Mouse (Mus musculus) WW6 (cell line): ENCODE measurements around the gene Zfp467.
A peak's percentile ranks its signal among the peaks of the same experiment; 100 is the strongest.

Experiments
- DNase-seq: peaks from one replicate; pipeline ENCODE4 v3.0.0-alpha.2; 2013; ENCODE audit warnings: low read depth, low spot score

The Zfp467 gene

DNA sequence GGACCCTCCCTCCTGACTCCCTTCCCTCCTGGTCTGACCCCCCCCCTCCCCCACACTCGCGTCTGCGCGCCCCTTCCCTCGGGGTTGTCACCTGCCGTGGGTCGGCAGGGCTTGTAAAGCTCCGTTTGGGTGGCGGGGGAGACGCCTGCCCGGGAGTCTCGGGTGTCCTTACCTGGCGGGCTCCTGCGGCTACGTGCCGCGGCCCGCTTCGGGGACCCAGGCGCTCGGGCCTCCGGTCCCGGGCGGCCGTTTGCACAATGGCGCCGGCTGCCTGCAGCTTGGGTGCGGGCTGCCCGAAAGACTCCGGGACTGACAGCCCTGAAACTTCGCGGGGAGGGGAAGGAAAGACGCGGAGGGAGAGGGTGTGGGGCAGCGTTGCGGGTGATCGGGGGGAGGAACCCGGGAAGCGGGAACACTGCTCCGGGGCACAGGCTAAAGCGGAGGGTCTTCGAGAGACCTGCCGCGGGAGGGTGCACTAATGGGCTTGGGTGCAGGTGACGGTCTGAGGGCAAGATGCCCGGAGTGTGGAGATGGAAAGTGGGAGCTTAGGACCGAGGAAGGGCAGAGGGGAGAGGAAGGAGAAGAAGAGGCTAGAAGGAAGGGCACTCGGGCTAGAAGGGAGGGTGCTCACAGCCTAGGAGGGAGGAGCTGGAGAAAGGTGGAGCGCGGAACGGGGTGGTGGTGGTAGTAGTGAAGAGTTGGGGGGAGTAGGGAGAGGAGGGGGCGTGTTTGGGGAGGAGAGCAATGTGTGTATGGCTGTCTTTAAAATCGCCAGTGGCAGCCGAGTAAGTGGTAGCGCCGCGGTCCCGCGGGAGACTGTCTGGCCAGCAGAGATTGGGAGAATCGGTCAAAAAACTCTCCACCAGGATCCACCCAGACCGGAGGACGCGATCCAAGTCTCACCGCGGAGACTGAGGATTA, at the start of gene Zfp467:
Gene Zfp467, minus strand, starts transcription at position 645 of the 921 bp plus-strand sequence.
- peak; percentile 39 for DNase-seq

DNA sequence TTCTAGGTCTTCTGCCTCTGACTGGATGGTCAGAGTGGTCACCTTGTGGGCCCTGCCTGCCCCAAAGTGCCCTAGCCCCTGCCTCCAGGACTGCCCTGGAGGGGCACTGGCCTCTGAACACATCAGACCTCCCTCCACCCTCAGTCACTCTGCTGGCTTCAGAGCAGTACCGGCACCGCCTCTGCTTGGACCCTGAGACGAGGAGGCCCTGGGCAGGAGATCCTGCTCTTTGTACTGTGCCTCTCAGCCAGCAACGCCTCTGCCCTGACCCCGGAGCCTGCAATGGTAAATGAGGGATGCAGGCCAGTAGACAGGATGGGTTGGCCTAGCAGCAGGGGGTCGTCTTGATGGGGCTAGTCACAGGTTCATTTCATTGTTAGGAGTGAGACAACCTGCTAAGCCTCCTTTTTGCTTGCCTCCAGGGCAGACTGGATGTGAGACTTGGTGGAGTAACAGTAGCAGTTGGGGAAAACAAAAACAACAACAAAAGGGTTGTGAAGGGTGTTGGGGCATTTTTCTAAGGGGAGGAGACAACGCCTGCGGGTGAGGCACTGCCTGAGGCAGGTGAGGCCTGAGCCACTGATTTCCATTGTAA, 47.6 kb upstream of the Zfp467 start:
- DNase-seq: peak; percentile 54

DNA sequence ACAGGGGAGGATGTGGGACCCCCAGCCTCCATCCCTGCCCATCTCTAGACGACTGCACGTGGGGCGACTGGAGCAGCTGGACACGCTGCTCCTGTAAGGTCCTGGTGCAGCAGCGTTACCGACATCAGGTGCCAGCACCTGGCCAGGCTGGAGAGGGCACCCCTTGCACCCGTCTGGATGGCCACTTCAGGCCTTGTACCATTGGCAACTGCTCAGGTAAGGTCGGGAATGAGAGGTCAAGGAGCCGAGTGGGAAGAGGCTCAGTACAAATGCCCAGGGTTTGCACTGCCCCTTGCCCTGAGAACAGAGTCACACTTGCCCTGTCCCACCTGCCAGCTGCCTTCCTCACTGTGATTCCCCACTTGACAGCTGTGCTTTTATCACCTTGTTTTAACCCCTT, 45.7 kb upstream of the Zfp467 start:
- DNase-seq: no peak

DNA sequence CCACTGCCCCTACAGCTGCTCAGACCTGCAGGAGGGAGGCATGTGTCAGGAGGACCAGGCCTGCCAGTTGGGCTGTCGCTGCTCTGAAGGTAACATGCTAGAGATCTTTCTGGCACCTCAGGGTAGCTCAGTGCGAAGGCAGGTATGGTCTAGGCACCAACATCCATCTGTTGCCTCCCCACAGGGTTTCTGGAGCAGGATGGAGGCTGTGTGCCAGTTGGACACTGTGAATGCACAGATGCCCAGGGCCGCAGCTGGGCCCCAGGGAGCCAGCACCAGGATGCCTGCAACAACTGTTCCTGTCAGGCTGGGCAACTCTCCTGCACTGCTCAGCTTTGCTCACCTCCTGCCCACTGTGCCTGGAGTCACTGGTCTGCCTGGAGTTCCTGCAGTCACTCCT, 44.1 kb upstream of the Zfp467 start:
- DNase-seq: no peak

DNA sequence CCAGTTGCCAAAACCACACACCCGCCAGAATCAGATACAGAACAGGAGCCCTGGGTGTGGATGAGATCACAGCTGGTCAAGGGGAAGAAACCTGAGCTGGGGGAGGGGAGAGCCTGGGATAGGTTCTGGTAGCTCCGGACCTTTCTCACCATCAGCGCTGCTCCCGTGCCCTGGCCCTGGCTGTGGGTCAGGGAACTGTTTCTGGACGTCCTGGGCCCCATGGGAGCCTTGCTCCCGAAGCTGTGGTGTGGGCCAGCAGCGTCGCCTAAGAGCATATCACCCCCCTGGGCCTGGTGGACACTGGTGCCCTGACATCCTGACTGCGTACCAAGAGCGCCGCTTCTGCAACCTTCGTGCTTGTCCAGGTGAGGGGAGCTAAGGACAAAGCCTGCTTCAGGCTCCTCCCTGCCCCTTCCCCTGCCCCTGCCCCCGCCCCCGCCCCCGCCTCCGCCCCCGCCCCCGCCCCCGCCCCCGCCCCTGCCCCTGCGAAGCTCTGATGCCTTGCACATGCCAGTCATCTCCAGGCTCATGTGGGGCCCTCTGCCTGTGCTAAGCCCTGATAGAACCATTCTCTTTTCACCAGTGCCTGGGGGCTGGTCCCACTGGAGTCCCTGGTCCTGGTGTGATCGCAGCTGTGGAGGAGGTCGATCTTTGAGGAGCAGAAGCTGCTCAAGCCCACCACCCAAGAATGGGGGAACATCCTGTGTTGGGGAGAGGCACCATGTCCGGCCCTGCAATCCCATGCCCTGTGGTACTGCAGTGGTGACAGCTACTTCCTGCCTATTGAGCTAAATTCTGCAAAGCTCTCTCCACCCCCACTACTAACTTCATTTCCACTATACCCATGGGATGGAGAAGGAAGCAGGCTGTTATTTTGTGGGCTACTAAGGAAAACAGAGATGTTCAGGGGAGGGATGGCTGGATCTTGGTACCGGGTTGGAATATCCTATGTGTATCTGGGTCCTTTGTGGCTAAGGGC, 42.4 kb upstream of the Zfp467 start:
- no peak for DNase-seq

DNA sequence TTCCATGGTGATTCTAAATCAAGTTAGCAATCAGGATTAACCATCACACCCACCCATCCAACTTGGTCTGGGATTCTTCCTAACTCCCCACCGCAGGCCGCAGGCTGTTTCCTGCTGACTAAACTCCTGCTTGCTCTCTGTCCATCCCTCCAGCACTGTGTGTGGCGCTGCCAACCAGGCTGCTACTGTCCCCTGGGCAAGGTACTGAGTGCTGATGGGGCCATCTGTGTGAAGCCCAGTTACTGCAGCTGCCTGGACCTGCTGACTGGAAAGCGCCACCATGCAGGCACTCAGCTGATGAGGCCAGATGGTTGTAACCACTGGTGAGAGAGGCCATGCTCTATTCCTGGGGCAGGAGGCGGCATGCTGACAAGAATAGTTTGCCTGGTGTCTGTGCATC, 36.9 kb upstream of the Zfp467 start:
- DNase-seq: no peak

DNA sequence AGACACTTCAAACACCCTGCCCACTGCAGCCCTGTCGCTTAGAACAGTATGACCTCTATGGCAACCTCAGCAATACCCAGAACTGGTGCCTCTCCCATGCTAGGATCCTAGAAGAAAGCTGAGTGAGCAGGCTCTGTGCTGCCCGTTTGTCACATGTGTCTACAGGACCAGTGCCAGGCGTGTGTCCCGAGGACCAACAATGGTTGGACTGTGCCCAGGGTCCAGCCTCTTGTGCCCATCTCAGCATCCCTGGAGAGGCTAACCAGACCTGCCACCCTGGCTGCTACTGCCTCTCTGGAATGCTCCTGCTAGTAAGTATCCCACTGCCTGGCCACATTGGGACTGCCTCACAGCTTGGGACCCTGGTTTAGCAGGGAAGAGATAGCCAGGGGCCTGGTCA, 32.8 kb upstream of the Zfp467 start:
- DNase-seq: no peak

DNA sequence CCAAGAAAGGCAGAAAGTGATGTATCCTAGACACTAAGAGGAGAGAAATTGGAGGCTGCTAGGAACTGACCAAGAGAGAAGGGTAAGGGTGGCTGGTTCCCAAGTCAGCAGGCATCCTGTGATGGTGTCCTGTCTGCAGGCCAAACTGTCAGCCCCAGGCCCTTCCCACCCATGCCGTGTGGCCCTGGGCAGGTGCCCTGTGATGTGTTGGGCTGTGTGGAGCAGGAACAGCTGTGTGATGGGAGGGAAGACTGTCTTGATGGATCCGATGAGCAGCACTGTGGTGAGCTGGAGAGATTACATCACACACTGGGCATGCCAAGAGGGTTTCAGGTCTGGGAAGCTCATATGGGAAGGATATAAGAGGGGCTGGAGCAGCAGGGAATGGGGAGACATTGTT, 25.1 kb upstream of the Zfp467 start:
- no peak for DNase-seq

DNA sequence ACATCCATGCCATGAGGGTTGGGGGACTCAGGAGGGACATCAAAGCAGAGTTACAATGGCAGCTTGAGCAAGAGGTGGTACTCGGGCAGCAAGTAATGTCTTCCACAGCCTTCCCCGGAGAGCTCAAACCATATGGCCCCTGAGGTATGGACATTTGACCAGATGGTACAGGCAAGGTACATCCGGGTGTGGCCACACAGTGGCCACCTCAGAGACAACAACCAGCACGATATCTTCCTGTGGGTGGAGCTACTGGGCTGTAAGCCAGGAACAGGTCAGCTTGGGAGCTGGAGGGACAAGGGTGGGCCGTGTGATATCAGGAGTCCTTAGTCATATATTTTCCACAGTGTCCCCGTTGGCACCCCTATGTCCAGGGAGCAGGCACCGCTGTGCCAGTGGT, 21.9 kb upstream of the Zfp467 start:
- DNase-seq: no peak

DNA sequence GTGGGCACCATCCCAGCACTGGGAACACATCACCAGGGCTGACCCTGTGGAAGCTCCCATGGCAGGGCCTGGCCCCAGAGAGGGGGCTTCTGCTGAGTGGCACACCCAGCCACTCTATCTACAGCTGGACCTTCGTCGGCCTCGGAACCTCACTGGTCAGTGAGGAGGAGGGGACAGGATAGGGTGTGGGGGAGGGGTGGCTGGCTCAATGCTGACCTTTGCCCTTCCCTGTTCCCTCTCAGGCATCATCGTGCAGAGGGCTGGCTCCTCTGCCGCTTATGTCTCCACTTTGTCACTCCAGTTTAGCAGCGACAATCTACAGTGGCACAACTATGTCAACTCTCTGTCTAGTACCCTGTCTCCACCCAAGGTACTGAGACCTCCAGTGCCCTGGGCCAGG, 21.1 kb upstream of the Zfp467 start:
- DNase-seq: no peak

DNA sequence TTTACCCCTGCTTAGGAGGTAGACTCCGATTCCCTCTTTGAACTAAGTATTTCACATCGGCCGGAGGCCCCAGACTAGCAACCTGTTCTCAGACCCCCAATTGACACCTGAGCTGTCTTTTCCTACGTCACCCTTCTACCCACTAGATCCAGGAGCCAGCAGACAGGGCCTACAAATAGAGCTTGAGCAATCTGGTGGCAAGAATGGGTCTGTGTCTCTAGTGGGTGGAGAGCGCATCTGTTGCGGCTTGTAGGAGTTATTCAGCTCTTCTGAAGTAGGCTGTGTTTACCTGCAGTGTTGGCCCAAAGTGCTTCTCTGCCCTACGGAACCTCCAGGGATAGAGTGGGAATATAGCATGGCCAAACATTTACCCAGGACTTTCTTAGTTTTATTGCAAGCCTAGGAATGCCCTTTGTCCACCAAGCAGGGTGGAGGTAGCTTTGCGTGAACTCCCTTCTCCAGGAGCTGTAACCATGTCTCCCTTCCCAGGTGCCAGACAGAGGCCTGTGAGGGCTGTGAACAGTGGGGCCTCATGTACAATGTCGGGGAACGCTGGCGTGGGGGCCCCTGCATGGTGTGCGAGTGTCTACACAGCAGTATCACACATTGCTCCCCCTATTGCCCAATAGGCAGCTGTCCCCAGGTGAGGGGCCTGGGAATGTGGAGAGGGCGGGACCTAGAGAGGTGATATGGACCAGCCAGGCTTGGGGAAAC, 19.5 kb upstream of the Zfp467 start:
- DNase-seq: no peak

DNA sequence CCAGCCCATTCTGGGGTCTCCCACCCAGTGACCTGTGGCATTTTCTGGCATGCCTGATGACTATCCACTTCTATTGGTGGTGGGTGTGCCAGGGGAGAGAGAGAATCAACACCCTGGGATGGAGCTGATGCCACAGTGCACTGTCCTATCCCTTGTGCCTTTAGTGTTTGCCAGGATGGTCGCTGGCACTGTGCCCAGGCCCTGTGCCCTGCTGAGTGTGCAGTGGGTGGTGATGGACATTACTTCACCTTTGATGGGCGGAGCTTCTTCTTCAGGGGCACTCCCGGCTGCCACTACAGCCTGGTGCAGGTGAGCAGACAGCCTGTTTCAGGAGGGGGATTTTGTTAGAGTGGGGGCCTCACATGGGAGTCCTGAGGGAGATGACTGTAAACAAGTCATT, 7.1 kb upstream of the Zfp467 start:
- DNase-seq: no peak

DNA sequence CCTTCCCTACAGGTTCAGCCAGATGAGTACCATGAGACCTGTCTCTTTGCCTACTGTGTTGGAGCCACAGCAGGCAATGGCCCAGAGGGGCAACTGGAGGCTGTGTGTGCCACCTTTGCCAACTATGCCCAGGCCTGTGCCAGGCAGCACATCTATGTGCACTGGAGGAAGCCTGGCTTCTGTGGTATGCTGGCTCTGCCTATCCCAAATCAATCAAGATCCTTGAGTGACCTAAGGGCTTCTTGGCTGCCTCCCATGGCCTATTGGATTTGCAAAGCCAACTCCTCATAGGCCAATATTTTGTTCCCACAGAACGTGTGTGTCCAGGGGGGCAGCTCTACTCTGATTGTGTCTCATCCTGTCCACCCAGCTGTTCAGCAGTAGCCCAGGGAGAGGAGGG, 6.5 kb upstream of the Zfp467 start:
- no peak for DNase-seq

DNA sequence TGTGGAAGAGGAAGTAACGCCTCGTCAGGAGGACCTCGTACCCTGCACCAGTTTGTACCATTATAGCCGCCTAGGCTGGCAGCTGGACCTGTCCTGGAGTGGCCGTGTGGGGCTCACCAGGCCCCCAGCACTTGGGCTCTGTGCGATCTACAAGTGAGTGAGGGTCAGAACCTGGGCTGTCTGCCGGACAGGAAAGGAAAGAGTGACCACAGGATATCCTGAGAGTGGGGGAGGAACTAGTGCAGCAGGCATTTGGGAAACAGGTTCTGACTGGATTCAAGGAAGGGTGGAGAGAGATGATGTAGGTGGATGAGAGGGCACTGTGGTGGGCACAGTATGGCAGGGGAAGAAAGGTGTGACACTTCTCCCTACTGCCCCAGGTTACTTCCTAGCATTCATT, 2.9 kb upstream of the Zfp467 start:
- DNase-seq: no peak

DNA sequence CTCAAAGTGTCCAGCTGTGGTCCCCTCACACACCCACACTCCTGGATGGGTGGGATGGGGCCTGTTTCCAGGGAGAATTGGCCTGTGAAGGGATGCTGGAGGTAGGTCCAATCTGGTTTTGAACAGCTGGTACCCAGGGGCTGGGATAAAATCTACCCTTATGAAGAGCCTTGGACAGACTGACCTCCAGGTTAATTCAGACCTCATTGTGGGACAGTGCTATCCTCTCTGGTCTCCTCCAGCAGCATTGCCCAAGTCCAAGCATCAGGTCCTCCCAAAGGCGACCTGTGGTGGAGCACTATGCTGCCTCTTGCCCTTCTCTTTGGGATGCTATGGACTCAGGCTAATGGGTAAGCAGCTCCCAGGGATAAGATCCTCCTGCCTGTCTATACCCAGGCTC, 2.3 kb upstream of the Zfp467 start, which contains the start of gene Sspo:
Gene Sspo, plus strand, starts transcription at position 301 of the 400 bp plus-strand sequence.
- no peak for DNase-seq

DNA sequence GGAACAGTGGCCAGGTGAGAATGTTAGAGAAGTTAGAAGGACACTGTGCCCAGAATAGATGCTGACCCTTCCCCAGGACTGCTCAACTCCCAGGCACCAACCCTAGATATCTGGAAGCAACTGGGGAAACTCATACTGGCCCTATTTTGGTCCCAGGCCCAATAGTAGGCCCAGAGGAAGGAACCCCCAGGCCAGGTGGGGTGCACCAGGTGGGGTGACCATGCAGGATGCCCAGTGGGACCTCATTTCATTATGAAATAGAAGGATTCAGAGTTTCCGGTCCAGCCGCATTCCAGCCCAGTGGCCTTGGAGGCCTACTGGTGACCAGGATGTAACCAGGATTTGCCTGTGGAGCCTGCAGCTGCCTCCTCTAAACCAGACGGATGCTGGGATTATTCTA, 1.3 kb upstream of the Zfp467 start:
- no peak for DNase-seq

DNA sequence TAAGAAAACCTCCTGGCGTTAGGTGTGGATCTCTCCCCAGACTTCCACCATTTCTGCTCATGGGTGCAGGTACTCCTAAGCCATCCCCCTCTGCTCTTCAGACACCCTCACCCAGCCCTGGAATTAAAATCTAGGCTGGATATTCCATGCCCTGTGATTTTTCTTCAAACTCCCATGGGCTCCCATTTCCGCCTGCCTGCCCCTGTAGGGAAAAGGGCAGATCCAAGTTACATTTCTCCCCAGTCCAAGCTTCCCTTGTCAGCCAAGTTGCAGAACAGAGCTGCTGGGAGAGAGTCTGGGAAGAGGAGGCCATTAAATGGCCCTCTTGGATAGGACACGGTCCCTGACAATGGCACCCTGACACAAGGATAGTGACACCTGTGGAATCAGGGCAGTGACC, 631 bp upstream of the Zfp467 start:
- DNase-seq: no peak

DNA sequence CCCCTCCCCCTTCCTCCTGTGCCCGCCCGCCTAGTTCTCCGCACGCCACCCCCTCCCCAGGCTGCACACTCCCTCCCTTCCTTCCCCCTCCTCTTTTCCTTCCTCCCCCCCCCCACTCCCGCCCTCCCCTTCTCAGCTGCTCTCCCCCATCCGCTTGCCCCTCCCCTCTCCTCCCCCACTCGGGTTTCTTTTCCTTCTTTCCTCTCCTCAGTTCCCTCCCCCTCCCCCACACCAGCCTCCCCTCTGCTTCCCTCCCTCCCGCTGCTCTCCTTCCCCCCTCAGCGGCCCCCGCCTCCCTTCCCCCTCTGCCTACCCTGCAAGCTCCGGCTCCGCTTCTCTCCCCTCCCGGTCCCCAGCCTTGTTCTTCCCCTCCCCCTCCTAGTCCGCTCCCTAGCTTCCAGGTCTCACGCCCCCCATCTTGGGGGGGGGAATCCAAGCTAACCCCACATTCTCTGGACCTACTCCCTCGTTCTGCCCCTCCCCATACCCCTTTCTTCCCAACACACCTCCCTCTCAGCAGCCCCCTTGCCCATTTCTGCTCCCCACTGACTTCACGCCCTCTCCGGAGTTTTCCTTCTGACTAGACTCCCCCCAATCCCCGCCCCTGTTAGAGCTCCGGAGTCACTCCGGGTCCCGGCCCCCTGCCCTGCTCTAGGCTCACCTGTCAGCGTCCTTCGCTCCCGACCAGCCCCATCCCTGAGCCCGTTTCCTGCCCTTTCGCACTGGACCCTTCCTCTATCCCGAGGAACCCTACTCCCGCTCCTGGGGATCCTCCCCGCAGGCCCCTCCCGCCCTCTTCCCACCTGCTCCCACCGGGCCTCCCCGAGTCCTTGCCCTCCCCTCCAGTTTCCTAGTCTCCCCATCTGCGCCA, 1.1 kb downstream of the Zfp467 start:
- DNase-seq: peak; percentile 48

DNA sequence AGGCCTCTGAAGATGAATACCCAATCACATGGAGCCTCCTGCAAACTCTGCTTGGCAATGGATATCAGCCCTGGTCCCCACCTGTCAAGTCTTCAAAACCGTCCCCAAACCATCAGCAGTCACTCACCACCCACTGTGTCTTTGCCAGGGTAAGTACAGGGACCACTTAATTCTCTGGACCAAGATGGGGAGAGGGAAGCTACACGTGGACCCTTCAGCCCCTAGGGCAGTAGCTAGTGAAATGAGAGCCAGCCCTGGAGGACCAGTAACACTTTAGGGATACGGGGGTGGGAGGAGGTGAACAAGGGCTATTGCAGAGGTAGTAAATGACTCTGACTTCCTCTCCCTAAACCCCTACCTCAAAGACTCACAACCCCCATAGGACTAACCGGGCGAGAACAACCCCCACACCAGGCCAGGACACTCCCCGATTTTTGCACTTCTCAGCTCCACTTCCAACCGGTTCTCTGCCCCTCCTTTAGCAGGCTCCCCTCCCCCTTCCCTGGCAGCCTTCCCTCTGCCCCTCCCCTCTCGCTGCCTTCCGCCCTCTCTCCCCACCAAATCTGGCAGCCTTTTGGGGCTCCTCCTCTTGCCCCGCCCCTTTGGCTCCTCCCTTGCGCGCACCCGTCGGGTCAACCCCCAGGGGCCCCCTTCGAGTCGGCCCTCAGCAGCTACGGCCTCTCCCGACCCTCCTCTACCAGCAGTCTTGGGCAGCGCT, 1.9 kb downstream of the Zfp467 start:
- DNase-seq: peak; percentile 74
